Mouse (Mus musculus) central nervous system, embryonic 18 days (tissue): ENCODE results near the gene AW011738. TPM values are rescaled to one million over a fixed set of nuclear protein-coding genes. Genes with fewer than 3 reads are reported as not detected.

Experiments
- polyA plus RNA-seq: library from polyadenylated mRNA; depleted of rRNA; stranded (reverse); fragments of >200 nt; gene quantifications from 2 replicates; pipeline ENCODE4 v1.2.3, GENCODE M21; 2012; rRNA removed

AW011738 gene
- 2.9 and 3.3 TPM in 2 replicates for polyA plus RNA-seq

GRCm38 (mm10) chr4:156203001-156203412 lies at the start of gene AW011738:
Gene AW011738 (plus strand): TSS chr4:156203304.

GRCm38 (mm10) chr4:156197131-156197828 lies 5.8 kb upstream of the AW011738 start, which contains the start of gene Agrn:
Gene Agrn (minus strand): TSS chr4:156197488.

GRCm38 (mm10) chr4:156200623-156201475 lies 2.3 kb upstream of the AW011738 start, which contains the start of gene Isg15:
Gene Isg15 (minus strand): TSS chr4:156200818.

DNA sequence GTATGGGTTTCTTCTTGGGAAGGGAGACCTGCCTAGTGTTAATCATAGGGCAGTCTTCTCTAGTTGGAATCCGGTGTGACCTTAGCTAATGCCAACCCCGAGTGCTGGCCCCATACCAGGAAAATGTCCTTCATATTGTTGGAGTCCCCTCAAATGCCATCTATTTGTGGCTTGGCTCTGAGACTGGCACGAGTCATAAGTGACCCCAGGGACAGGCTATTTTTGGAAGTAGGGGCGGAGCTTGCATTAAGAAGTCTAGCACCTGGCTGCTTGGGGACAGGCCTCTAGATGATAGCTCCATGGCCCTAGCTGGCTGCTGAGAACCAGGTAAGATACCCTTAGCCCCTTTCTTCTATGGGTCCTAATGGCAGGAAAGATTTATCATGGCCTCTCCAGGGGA lies 12.5 kb downstream of the AW011738 start, which contains the start of gene Perm1:
Gene Perm1 (plus strand): TSS at position 220 of the 400 bp plus-strand sequence.

GRCm38 (mm10) chr4:156234701-156235213 lies 31.7 kb downstream of the AW011738 start, which contains the start of gene Plekhn1:
Gene Plekhn1 (minus strand): TSS chr4:156234857.

GRCm38 (mm10) chr4:156235808-156236533 lies 32.9 kb downstream of the AW011738 start, which contains the start of gene Noc2l:
Gene Noc2l (plus strand): TSS chr4:156236010.

Other genes with a start within 250 kb of the AW011738 start
- 7.5 and 10.5 TPM in 2 replicates for gene C1qtnf12, start 241.0 kb upstream of the AW011738 start, polyA plus RNA-seq
- 21.2 and 21.6 TPM in 2 replicates for gene B3galt6, start 210.7 kb upstream of the AW011738 start, polyA plus RNA-seq
- gene Sdf4, start 210.4 kb upstream of the AW011738 start, polyA plus RNA-seq: 45.4 and 46.3 TPM in 2 replicates
- 2.2 and 2.8 TPM in 2 replicates for gene Tnfrsf4, start 189.5 kb upstream of the AW011738 start, polyA plus RNA-seq
- gene Tnfrsf18, start 177.1 kb upstream of the AW011738 start, polyA plus RNA-seq: 0.09 and 0.19 TPM in 2 replicates
- 0.07 and 0.16 TPM in 2 replicates for gene Ttll10, start 143.9 kb upstream of the AW011738 start, polyA plus RNA-seq
- 58.5 and 59.2 TPM in 2 replicates for gene 9430015G10Rik, start 93.3 kb upstream of the AW011738 start, polyA plus RNA-seq
- gene Rnf223, start 72.8 kb upstream of the AW011738 start, polyA plus RNA-seq: 1.7 and 1.8 TPM in 2 replicates
- gene Agrn, start 5.8 kb upstream of the AW011738 start, polyA plus RNA-seq: 344 and 369 TPM in 2 replicates
- 7.0 and 10.5 TPM in 2 replicates for gene Isg15, start 2.5 kb upstream of the AW011738 start, polyA plus RNA-seq
- 1.1 and 1.4 TPM in 2 replicates for gene Perm1, start 12.6 kb downstream of the AW011738 start, polyA plus RNA-seq
- 88.6 and 93.7 TPM in 2 replicates for gene Plekhn1, start 31.6 kb downstream of the AW011738 start, polyA plus RNA-seq
- gene Noc2l, start 32.7 kb downstream of the AW011738 start, polyA plus RNA-seq: 110 and 113 TPM in 2 replicates
- 5.5 and 5.7 TPM in 2 replicates for gene Samd11, start 52.4 kb downstream of the AW011738 start, polyA plus RNA-seq
- not detected in 2 replicates for gene Vmn2r-ps159, start 127.8 kb downstream of the AW011738 start, polyA plus RNA-seq